Mouse (Mus musculus) adrenal gland, postnatal 10 days (tissue): ENCODE data around the gene Nlrp14. TPM values are rescaled to one million over a fixed set of nuclear protein-coding genes. Genes with fewer than 3 reads are reported as not detected.
"Not testable (repeated sequence)": the region's sequence is repeated elsewhere in the genome, so short reads cannot be mapped to it uniquely, and the experiment has no call there.

Experiments
- DNase-seq: peaks from one replicate; pipeline ENCODE4 v3.0.0; 2021; ENCODE audit warnings: mixed read lengths
- long read RNA-seq, 2 experiments: library from polyadenylated mRNA; stranded (forward); transcript quantifications; one replicate each; pipeline ENCODE4 v2.0.0; 2021
- total RNA-seq, 2 experiments: library from RNA; stranded (reverse); gene quantifications; 2 replicates each; pipeline ENCODE4 v1.2.3; 2021

Nlrp14 gene
- under 1 TPM in 1 of 2 experiments, not detected in 1; 0.21 TPM for total RNA-seq
- long read RNA-seq, experiment 1, result 0 reads
- long read RNA-seq, experiment 2, result 0 reads

DNA sequence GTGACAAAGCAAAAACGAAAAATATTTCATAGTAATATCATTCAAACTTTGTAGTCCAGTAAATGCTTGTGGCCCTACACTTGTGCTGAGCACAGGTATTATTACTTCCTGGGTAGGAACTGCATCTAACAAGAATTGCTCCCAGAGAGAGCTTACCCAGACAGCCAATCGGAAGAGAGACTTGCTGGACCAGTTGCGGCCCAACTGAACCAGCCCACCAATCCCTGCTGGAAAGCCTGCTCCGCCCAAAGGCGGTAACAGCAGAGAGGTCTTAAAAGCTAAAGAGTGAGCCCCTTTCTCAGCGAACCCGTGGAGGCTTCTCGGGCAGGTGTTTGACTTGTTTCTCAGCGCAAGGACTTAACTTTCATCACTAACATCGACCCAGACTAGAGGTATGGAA is at the start of gene Nlrp14:
Gene Nlrp14 (plus strand): TSS at position 301 of the 400 bp plus-strand sequence.
- no peak for DNase-seq

DNA sequence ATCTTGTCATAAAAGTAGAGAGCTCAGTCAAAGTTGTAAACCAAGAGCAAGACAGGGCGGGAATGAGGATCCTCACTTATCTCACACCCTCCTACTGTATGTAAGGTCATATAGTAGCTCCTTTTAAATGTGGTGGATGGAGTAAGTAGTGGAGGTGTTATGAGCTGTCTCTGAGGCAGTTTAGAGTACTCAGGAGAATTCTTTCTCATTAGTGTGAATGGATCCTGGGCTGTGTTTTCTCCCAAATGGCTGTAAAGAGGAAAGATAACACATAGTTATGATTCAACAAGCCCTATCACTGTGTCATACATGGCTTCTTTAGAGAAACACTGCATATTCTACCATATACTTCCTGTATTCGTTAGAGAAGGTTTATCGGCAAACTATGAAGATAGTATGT is 35.8 kb upstream of the Nlrp14 start, which contains the start of gene Olfr715:
Gene Olfr715 (minus strand): TSS at position 101 of the 400 bp plus-strand sequence.
- DNase-seq, result not testable (repeated sequence)

DNA sequence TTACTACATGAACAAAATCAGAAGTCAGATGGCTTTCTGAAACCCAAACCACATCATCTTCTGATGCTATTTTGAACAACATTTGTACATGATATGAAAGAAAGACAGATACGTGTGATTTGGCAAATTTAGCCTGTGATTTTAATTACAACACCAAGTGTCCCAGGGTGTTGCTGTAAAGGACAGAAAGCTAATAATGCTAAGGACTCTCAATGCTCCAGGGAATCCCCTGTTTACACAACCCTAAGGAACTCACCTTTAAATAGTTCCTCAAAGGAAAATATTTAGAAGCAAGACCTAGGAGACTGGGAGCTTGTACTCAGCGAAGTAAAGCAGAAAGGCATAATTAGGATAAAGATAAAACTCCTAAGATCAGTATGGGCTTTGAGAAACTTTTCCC is 28.8 kb upstream of the Nlrp14 start, which contains the start of gene Olfr716:
Gene Olfr716 (plus strand): TSS at position 301 of the 400 bp plus-strand sequence.
- DNase-seq, result not testable (repeated sequence)

DNA sequence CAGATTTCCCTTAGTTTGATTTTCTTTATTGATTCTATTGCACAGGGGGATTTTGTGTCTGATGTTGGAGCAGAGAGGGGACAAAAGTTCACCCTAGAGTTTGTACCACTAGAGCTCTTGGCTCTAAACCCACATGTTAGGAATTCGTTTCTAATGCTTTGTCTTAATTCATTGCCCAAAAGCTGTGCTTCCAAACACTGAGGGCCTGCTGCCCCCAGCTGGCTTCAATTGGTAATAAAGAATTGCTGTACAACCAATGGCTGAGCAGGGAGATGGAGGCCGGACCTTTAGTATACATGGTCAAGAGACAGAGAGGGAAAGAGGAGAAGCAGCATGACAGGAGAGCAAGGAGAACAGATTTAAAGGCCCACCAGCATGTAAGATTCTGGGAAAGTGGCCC is 13.6 kb downstream of the Nlrp14 start:
- no peak for DNase-seq

DNA sequence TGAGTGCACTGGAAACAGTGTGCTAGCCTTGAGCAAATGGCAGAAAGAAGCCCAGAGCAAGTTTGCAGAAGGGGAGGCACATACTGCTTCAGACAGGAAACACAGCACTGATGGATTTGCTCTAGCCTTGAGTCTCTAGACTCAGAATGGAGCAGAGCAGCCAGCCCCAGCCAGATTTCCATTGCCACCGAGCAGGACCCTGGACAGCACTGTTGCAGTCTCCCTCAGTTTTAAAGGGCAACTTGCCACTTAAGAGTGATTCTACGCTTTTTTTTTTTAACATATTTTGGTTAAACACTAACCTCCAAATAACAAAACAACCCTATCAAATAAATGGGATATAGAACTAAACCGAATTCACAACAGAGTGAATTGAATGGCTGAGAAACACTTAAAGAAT is 35.0 kb downstream of the Nlrp14 start:
- DNase-seq, result peak; percentile 15

DNA sequence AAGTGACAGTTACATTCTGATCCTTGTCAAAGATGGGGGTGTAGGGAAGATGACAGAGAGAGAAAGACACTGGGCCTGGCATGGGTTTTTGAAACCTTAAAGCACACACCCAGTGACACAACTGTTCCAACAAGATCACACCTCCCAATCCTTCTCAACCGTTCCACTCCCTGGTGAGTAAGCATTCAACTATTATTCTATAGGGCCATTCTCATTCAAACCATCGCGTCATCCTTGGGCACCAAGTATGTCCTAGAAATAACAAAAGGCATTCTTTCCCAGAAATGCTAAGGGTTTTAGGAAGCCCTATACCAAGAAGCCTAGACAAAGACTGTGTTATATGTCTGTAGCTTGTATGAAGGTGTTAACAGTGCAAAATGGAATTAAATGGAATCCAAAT is 41.1 kb downstream of the Nlrp14 start:
- no peak for DNase-seq

DNA sequence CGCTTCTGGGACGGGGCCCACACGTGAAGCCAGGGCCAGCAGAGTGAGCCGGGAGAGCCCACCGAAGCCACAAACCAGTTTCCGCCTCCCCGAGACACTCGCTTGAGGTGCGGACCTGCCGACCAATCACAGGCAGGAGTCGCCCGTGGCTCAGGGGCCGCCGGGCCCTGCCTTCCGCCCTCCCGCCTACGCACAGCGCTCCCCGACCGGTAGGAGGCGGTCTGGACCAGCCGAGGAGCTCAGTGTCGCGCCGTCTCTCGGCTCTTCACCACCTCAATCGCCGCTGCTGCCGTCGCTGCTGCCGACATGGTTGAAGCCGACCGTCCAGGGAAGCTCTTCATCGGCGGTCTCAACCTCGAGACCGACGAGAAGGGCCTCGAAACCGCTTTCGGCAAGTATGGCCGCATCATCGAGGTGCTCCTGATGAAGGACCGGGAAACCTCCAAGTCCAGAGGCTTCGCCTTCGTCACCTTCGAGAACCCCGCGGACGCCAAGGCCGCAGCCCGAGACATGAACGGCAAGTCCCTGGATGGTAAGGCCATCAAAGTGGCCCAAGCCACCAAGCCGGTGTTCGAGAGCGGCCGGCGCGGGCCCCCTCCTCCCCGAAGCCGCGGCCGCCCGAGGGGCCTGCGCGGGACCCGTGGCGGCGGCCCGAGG is 42.5 kb downstream of the Nlrp14 start, which contains the start of gene Rbmxl2:
Gene Rbmxl2 (plus strand): TSS at position 242 of the 657 bp plus-strand sequence.
- no peak for DNase-seq

DNA sequence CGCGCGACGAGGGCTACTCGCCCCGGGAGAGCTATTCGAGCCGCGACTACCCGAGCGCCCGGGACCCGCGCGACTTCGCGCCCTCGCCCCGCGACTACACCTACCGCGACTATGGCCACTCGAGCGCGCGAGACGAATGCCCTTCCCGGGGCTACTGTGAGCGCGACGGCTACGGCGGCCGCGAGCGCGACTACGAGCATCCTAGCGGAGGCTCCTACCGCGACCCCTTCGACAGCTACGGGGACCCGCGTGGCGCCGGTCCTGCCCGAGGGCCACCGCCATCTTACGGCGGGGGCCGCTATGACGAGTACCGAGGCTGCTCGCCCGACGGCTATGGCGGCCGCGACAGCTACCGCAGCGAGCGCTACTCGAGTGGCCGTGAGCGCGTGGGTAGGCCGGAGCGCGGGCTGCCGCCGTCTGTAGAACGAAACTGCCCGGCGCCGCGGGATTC is 43.4 kb downstream of the Nlrp14 start:
- peak; percentile 19 for DNase-seq

DNA sequence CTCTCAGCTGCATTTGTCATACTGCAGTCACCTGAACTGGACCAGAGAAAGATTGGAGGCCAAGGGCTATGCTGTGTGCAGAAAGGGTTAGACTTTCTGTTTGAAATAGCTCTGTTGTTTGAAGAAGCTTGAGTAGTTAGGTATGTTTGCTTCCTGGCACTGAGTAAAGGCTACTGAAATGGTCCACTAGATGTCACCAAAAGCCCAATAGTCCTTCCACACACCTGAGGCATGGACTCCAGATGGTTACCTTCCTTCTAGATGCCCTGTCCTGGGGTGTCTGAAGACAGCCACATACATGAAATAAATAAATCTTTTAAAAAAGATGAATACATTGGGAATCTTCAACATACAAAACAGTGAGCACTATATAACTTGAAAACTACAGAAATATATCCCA is 48.9 kb downstream of the Nlrp14 start:
- no peak for DNase-seq

DNA sequence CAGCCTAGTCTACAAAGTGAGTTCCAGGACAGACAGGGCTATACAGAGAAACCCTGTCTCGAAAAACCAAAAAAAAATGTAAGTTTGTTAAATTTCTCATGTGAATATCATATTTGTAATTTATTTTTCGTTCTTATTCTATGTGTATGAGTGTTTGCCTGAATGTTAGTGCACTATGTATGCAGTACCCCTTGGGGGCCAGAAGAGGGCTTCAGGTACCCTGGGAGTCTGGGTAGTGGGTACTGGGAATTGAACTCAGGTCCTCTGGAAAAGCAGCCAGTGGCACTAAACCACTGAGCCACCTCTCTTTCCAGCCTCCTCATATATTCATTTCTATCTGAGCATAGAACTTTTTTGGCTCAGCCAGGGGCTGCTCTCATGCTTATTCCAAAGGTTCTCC is 50.1 kb downstream of the Nlrp14 start:
- no peak for DNase-seq

DNA sequence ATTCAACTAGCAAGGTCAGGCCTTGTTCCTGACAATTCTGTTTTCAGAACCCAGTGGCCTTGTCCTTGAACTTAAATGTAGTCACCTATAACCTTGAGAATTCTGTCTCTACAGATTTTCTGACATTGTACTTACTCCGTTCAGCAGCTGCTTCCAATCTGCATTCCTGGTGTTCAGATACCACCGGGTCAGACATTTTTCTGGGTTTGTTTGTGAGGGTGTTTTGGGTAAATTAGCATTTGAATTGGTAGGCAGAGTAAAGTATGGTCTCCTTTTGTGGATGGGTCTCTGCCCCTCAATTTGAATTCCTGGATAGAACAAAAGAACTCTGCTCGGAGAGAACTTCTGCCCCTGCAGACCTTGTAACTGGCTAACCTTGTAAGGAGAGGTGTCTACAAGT is 70.1 kb downstream of the Nlrp14 start:
- DNase-seq, result no peak

DNA sequence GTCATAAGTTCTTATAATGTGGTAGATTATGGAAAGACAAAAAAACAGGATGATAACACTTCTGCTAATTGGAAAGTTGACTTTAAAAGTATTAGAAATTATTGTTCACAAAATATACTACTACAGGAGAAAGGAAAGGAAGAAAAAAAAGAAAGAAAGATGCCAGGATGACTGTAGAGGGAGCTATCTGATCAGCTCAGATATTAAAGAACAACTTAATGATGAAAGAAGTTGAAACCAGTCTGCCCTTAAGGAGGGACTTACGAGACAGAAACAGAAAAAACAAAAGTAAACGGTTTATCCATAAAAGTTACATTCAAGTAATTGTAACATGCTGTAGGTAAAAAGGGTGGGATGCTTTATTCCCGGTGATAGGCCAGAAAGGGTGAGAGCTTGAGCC is 70.7 kb downstream of the Nlrp14 start:
- DNase-seq, result no peak

DNA sequence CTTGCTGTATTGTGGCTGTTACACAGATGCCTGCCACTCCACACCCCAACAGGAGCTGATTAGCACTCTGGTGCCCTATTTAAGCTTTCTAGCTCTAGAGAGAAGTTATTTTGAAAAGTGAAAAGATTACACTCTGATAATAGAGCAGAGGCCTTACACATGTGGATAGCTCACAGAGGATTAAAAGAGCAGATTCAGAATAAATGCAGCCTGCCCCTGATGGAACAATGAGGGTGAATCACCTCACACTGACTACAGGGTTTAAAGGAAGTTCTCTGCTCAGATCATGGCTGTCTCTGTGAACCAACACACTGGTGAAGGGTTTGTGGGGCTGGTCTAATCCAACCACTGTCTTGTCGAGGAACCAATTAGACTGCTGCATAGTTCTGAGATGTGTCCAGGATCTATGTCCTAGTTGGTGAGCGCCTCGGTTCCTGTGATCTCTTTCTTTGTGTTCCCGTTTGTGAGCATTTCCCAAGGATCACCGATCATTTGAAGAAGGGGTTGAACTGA is 74.6 kb downstream of the Nlrp14 start:
- no peak for DNase-seq

Other genes with a start within 250 kb of the Nlrp14 start
- gene Olfr709-ps1, start 234.8 kb upstream of the Nlrp14 start, total RNA-seq, result under 1 TPM in 1 of 2 experiments, not detected in 1; 0.09 TPM
- gene Olfr710, start 218.7 kb upstream of the Nlrp14 start, total RNA-seq, result not detected
- gene Olfr6, start 203.1 kb upstream of the Nlrp14 start, total RNA-seq, result under 1 TPM in 1 of 2 experiments, not detected in 1; 0.21 TPM
- not detected for gene Olfr711, start 191.5 kb upstream of the Nlrp14 start, total RNA-seq
- not detected for gene Olfr2, start 160.9 kb upstream of the Nlrp14 start, total RNA-seq
- not detected for gene Olfr713, start 135.8 kb upstream of the Nlrp14 start, total RNA-seq
- not detected for gene Olfr714, start 96.0 kb upstream of the Nlrp14 start, total RNA-seq
- not detected for gene Olfr17, start 73.8 kb upstream of the Nlrp14 start, total RNA-seq
- gene Olfr715b, start 56.6 kb upstream of the Nlrp14 start, total RNA-seq, result not detected
- not detected for gene Olfr715, start 35.9 kb upstream of the Nlrp14 start, total RNA-seq
- gene Olfr716, start 28.7 kb upstream of the Nlrp14 start, total RNA-seq, result not detected
- under 1 TPM in 1 of 2 experiments, not detected in 1; 0.18 TPM for gene Rbmxl2, start 42.5 kb downstream of the Nlrp14 start, total RNA-seq
- 10 to 100 TPM in 1 of 2 experiments, 1 to 10 TPM in 1; 5.4 to 10.4 TPM for gene Syt9, start 203.7 kb downstream of the Nlrp14 start, total RNA-seq